Mouse (Mus musculus) liver, embryonic 14.5 days (tissue): Measurements from ENCODE around the gene Usp43. TPM values are rescaled to one million over a fixed set of nuclear protein-coding genes. Genes with fewer than 3 reads are reported as not detected.

ENCODE experiments used
- ATAC-seq: fragments of 200-750 bp; cut with Nextera tagmentation; 2 replicates; pipeline ENCODE4 v1.8.0; 2017; ENCODE audit warnings: moderate number of reproducible peaks, mild to moderate bottlenecking, moderate library complexity; ENCODE audit not compliant: insufficient read depth
- DNase-seq, 3 experiments: peaks; one replicate each; pipeline ENCODE4 v3.0.0-alpha.2; 2012 to 2013; ENCODE audit warnings: low read depth in 3 of 3, low spot score in 3 of 3
- H3K27ac ChIP-seq: fragments of 300-500 bp; sonication (generic); 2 replicates; pipeline ENCODE4 v1.5.1; 2014; ENCODE audit warnings: moderate library complexity, mild to moderate bottlenecking, control low read depth, inconsistent platforms
- H3K27me3 ChIP-seq: fragments of 300-500 bp; sonication (generic); 2 replicates; pipeline ENCODE4 v1.6.1; 2014; ENCODE audit warnings: mild to moderate bottlenecking, low read length, moderate library complexity; ENCODE audit not compliant: control insufficient read depth, insufficient read depth
- H3K36me3 ChIP-seq: fragments of 300-500 bp; sonication (generic); replicated peaks from 2 replicates; pipeline ENCODE4 v1.6.1; 2014; ENCODE audit warnings: low read depth; ENCODE audit not compliant: control insufficient read depth, insufficient read depth
- H3K4me1 ChIP-seq, 2 experiments: fragments of 200-500 bp in 1 of 2; fragments of 300-500 bp in 1 of 2; sonication (generic) in 1 of 2; replicated peaks; 2 replicates each; pipeline ENCODE4 v1.6.1; 2012 to 2014; ENCODE audit warnings: antibody characterized with exemption in 1 of 2, inconsistent platforms in 1 of 2, low read length in 1 of 2; ENCODE audit not compliant: control insufficient read depth in 2 of 2, insufficient read depth in 2 of 2
- H3K4me2 ChIP-seq: fragments of 300-500 bp; sonication (generic); 2 replicates; pipeline ENCODE4 v1.6.1; 2014; ENCODE audit warnings: low read depth, mild to moderate bottlenecking, control low read depth, moderate library complexity
- H3K4me3 ChIP-seq, 2 experiments: fragments of 200-500 bp in 1 of 2; fragments of 300-500 bp in 1 of 2; sonication (generic) in 1 of 2; 2 replicates each; pipeline ENCODE4 v1.5.1; 2012 to 2014; ENCODE audit warnings: low read depth in 2 of 2, low read length in 2 of 2, mild to moderate bottlenecking in 2 of 2, control low read depth in 1 of 2, inconsistent platforms in 1 of 2, moderate library complexity in 1 of 2; ENCODE audit not compliant: insufficient read depth in 1 of 2
- H3K9ac ChIP-seq: fragments of 300-500 bp; sonication (generic); replicated peaks from 2 replicates; pipeline ENCODE4 v1.6.1; 2014; ENCODE audit warnings: mild to moderate bottlenecking, control low read depth, moderate library complexity
- H3K9me3 ChIP-seq: fragments of 300-500 bp; sonication (generic); 2 replicates; pipeline ENCODE4 v1.6.1; 2016; ENCODE audit warnings: low read length, mixed read lengths; ENCODE audit not compliant: control insufficient read depth
- CTCF ChIP-seq: IDR thresholded peaks from 2 replicates; pipeline ENCODE4 v1.5.1; 2016; ENCODE audit warnings: antibody characterized with exemption, low read depth, control low read depth
- EP300 ChIP-seq: IDR thresholded peaks from 2 replicates; pipeline ENCODE4 v1.6.1; 2016; ENCODE audit warnings: antibody characterized with exemption, low read depth
- WGBS: fragments of 180-500 bp; shearing (Covaris S2); extraction: QIAGEN DNeasy Blood & Tissue Kit; methylation state at CpG from one replicate; pipeline ENCODE4 v1.1.7; 2014; ENCODE audit not compliant: insufficient replicate concordance; 5-methylcytosine and 5-hydroxymethylcytosine counted together
- polyA plus RNA-seq, 2 experiments: library from polyadenylated mRNA; depleted of rRNA in 1 of 2; stranded (reverse) in 1 of 2; unstranded in 1 of 2; fragments of >200 nt; fragmentation: Nextera tagmentation in 1 of 2; extraction: Ambion mirVana in 1 of 2; gene quantifications; 2 replicates each; pipeline versions ENCODE4 v1.2.1 to v1.2.3; 2012 to 2014

Gene Usp43
- polyA plus RNA-seq, 2 experiments: 0.06 to 0.08 TPM

GRCm38 (mm10) chr11:67820221-67820620, 101.7 kb downstream of the Usp43 start:
- H3K4me1 ChIP-seq: no peaks in the 10 kb centered on the region
- no peaks in the 10 kb centered on the region for H3K27me3 ChIP-seq
- H3K9ac ChIP-seq: no peak overlapping the region
- H3K36me3 ChIP-seq: no peaks in the 10 kb centered on the region
- H3K27ac ChIP-seq: no peak overlapping the region
- ATAC-seq (no peak), DNase-seq (no peak)
- H3K4me2 ChIP-seq: no peak overlapping the region
- H3K4me3 ChIP-seq: no peak overlapping the region
- WGBS: 21% methylated on average over 4 of the region's 4 CpGs
- no peaks in the 10 kb centered on the region for H3K9me3 ChIP-seq
- TF ChIP-seq CTCF (peak; percentile 58), EP300 (no peak)

GRCm38 (mm10) chr11:67819604-67820003, 102.3 kb downstream of the Usp43 start:
- Histone ChIP-seq H3K27ac (no peak overlapping the region), H3K4me2 (no peak overlapping the region), H3K4me1 (no peaks in the 10 kb centered on the region), H3K36me3 (no peaks in the 10 kb centered on the region), H3K27me3 (no peaks in the 10 kb centered on the region), H3K9ac (no peak overlapping the region), H3K9me3 (no peaks in the 10 kb centered on the region), H3K4me3 (no peak overlapping the region)
- DNase-seq (no peak), ATAC-seq (no peak)
- WGBS: 11% methylated on average over 5 of the region's 5 CpGs
- TF ChIP-seq CTCF (peak; percentile 37; the same call in 1 of the 2 replicates), EP300 (no peak)

GRCm38 (mm10) chr11:67811535-67811934, 110.4 kb downstream of the Usp43 start:
- Histone ChIP-seq H3K27ac (no peak overlapping the region), H3K4me1 (no peaks in the 10 kb centered on the region), H3K9me3 (no peaks in the 10 kb centered on the region), H3K4me2 (no peak overlapping the region), H3K27me3 (no peaks in the 10 kb centered on the region), H3K36me3 (no peaks in the 10 kb centered on the region), H3K9ac (no peak overlapping the region), H3K4me3 (no peak overlapping the region)
- DNase-seq (no peak), ATAC-seq (no peak)
- WGBS: 48% methylated on average over 6 of the region's 6 CpGs
- TF ChIP-seq EP300: no peak
- no peak for TF ChIP-seq CTCF

GRCm38 (mm10) chr11:67808051-67808450, 113.9 kb downstream of the Usp43 start:
- Histone ChIP-seq H3K27ac (no peak overlapping the region), H3K4me2 (no peak overlapping the region), H3K9me3 (no peaks in the 10 kb centered on the region), H3K9ac (no peak overlapping the region), H3K4me3 (no peak overlapping the region), H3K36me3 (no peaks in the 10 kb centered on the region), H3K4me1 (no peaks in the 10 kb centered on the region), H3K27me3 (no peaks in the 10 kb centered on the region)
- ATAC-seq (no peak), DNase-seq (no peak)
- TF ChIP-seq CTCF (no peak), EP300 (no peak)
- 48% methylated on average over 5 of the region's 5 CpGs for WGBS

- WGBS: 71% methylated on average over 11 of the region's 11 CpGs
- Histone ChIP-seq H3K27ac (no peak overlapping the region), H3K9me3 (no peaks in the 10 kb centered on the region), H3K4me2 (no peak overlapping the region), H3K9ac (no peak overlapping the region), H3K27me3 (no peaks in the 10 kb centered on the region), H3K36me3 (no peaks in the 10 kb centered on the region), H3K4me3 (no peak overlapping the region), H3K4me1 (no peaks in the 10 kb centered on the region)
- no peak for TF ChIP-seq CTCF
- TF ChIP-seq EP300: no peak
- no peak for DNase-seq
- no peak for ATAC-seq
Measured at GRCm38 (mm10) chr11:67806832-67807597, 114.9 kb downstream of the Usp43 start.
